Mouse (Mus musculus) CH12.LX (cell line): ENCODE results near the gene Runx2. TPM values are rescaled to one million over a fixed set of nuclear protein-coding genes. Genes with fewer than 3 reads are reported as not detected.
A peak's percentile ranks its signal among the peaks of the same experiment; 100 is the strongest.

ENCODE experiments used
- DNase-seq: peaks from one replicate; pipeline ENCODE4 v3.0.0-alpha.2; 2013; ENCODE audit errors: extremely low read depth
- H3K27ac ChIP-seq: 2 replicates; pipeline ENCODE4 v1.5.1; 2012; ENCODE audit warnings: low read depth, mild to moderate bottlenecking, control low read depth, moderate library complexity; ENCODE audit not compliant: insufficient read depth
- H3K27me3 ChIP-seq: replicated peaks from 2 replicates; pipeline ENCODE3; 2012; ENCODE audit warnings: inconsistent platforms
- H3K36me3 ChIP-seq, 2 experiments: replicated peaks in 1 of 2; 2 replicates each; pipeline versions ENCODE3 to v1.6.1; 2012; ENCODE audit warnings: inconsistent platforms in 1 of 2, low read length in 1 of 2, mild to moderate bottlenecking in 1 of 2, mixed read lengths in 1 of 2, moderate library complexity in 1 of 2; ENCODE audit not compliant: control insufficient read depth in 1 of 2, insufficient read depth in 1 of 2
- H3K4me1 ChIP-seq, 2 experiments: 2 replicates each; pipeline ENCODE4 v1.6.1; 2012; ENCODE audit warnings: inconsistent platforms in 1 of 2, moderate library complexity in 1 of 2; ENCODE audit not compliant: insufficient read depth in 2 of 2, control insufficient read depth in 1 of 2
- H3K4me2 ChIP-seq: 2 replicates; pipeline ENCODE4 v1.6.1; 2012; ENCODE audit warnings: low read depth, mild to moderate bottlenecking, control low read depth; ENCODE audit not compliant: poor library complexity, insufficient read depth, severe bottlenecking
- H3K4me3 ChIP-seq, 3 experiments: fragments of 150-350 bp in 1 of 3; sonication (generic) in 1 of 3; replicated peaks in 1 of 3; 2 replicates each; pipeline versions ENCODE3 to v1.5.1; 2011 to 2012; ENCODE audit warnings: low read depth in 2 of 3, low read length in 2 of 3, mild to moderate bottlenecking in 2 of 3, moderate library complexity in 2 of 3, control low read depth in 1 of 3, improper control_type of control experiment in 1 of 3, inconsistent platforms in 1 of 3, mixed read lengths in 1 of 3; ENCODE audit not compliant: poor library complexity in 1 of 3
- H3K79me2 ChIP-seq: replicated peaks from 2 replicates; pipeline ENCODE4 v1.6.1; 2012; ENCODE audit warnings: mild to moderate bottlenecking, moderate library complexity; ENCODE audit not compliant: control insufficient read depth, poor library complexity, insufficient read depth, severe bottlenecking; ENCODE audit errors: extremely low read depth
- H3K9ac ChIP-seq: 2 replicates; pipeline ENCODE4 v1.6.1; 2012; ENCODE audit warnings: low read depth, mild to moderate bottlenecking, control low read depth, moderate library complexity; ENCODE audit not compliant: insufficient read depth
- H3K9me3 ChIP-seq: replicated peaks from 2 replicates; pipeline ENCODE3; 2012; ENCODE audit warnings: low read length, inconsistent platforms, mixed read lengths
- CHD1 ChIP-seq: IDR thresholded peaks from 2 replicates; pipeline ENCODE4 v1.6.1; 2012; ENCODE audit warnings: low read depth, low read length, improper control_type of control experiment, inconsistent platforms
- CTCF ChIP-seq, 2 experiments: IDR thresholded peaks in 1 of 2; conservative IDR thresholded peaks in 1 of 2; 2 replicates each; pipeline ENCODE4 v1.5.1; 2011 to 2012; ENCODE audit warnings: low read depth in 2 of 2, low read length in 2 of 2, improper control_type of control experiment in 1 of 2, inconsistent platforms in 1 of 2, mild to moderate bottlenecking in 1 of 2, moderate library complexity in 1 of 2
- HCFC1 ChIP-seq: IDR thresholded peaks from 2 replicates; pipeline ENCODE4 v1.6.1; 2012; ENCODE audit warnings: low read depth, mild to moderate bottlenecking, inconsistent platforms, low read length, improper control_type of control experiment
- KAT2A ChIP-seq: IDR thresholded peaks from 2 replicates; pipeline ENCODE4 v1.6.1; 2012; ENCODE audit warnings: low read length, improper control_type of control experiment, inconsistent platforms; ENCODE audit not compliant: insufficient replicate concordance
- MAFK ChIP-seq: IDR thresholded peaks from 2 replicates; pipeline ENCODE4 v1.6.1; 2011; ENCODE audit warnings: low read length, improper control_type of control experiment; ENCODE audit not compliant: insufficient replicate concordance
- MEF2A ChIP-seq: IDR thresholded peaks from 2 replicates; pipeline ENCODE4 v1.6.1; 2014; ENCODE audit warnings: low read depth, mild to moderate bottlenecking, inconsistent platforms, low read length, improper control_type of control experiment, borderline replicate concordance
- MYC ChIP-seq: IDR thresholded peaks from 2 replicates; pipeline ENCODE4 v1.6.1; 2011; ENCODE audit warnings: low read depth, mild to moderate bottlenecking, improper control_type of control experiment, low read length
- POLR2A ChIP-seq: IDR thresholded peaks from 2 replicates; pipeline ENCODE4 v1.6.1; 2011; ENCODE audit warnings: low read depth, mild to moderate bottlenecking, improper control_type of control experiment, low read length
- SMC3 ChIP-seq: IDR thresholded peaks from 2 replicates; pipeline ENCODE4 v1.6.1; 2011; ENCODE audit warnings: low read depth, low read length, improper control_type of control experiment
- UBTF ChIP-seq: IDR thresholded peaks from 2 replicates; pipeline ENCODE4 v1.6.1; 2012; ENCODE audit warnings: low read depth, mild to moderate bottlenecking, inconsistent platforms, low read length, improper control_type of control experiment, moderate library complexity
- USF1 ChIP-seq: IDR thresholded peaks from 2 replicates; pipeline ENCODE4 v1.6.1; 2014; ENCODE audit warnings: low read depth, mild to moderate bottlenecking, inconsistent platforms, low read length, improper control_type of control experiment
- dilution Hi-C: fragments of 300-500 bp; cut with MboI; formaldehyde crosslinking; loops from 2 replicates; pipeline ENCODE4 v1.14.3; 2020; ENCODE audit warnings: low sequenced_read_pairs; ENCODE audit not compliant: extremely low pct_unique_long_range_greater_than_20kb, extremely low pct_ligation_motif_present
- in situ Hi-C: fragments of 300-500 bp; cut with MboI; formaldehyde crosslinking; loops from 3 replicates; pipeline ENCODE4 v1.14.3; 2019; ENCODE audit warnings: low sequenced_read_pairs, low pct_ligation_motif_present, low pct_unique_long_range_greater_than_20kb, mixed read lengths
- polyA plus RNA-seq: library from polyadenylated mRNA; unstranded; fragments of >175 nt; gene quantifications from 2 replicates; pipeline ENCODE4 v1.2.1, GENCODE M21; 2012; ENCODE audit warnings: low read depth; ENCODE audit not compliant: insufficient read length
- total RNA-seq, 2 experiments: library from RNA; depleted of rRNA; stranded (reverse); fragments of 300-350 nt in 1 of 2; fragments of >200 nt in 1 of 2; gene quantifications; 2 replicates each; pipeline ENCODE4 v1.2.3; 2012 to 2014

Gene Runx2
- total and polyA plus RNA-seq, 3 experiments = 0.70 to 1.4 (median 1.1) TPM

GRCm38 (mm10) chr17:44609356-44609755 lies 205.2 kb downstream of the Runx2 start:
- no peaks in the 10 kb centered on the region for H3K36me3 ChIP-seq
- dilution Hi-C loops (no loop called here), in situ Hi-C loops (no loop called here)
- DNase-seq = no peak
- peaks cover 12% of the 10 kb centered on the region for H3K79me2 ChIP-seq
- H3K4me2 ChIP-seq = peak overlapping the region; percentile 9; the same call in 1 of the 2 replicates
- H3K27me3 ChIP-seq = no peaks in the 10 kb centered on the region
- H3K9me3 ChIP-seq = no peaks in the 10 kb centered on the region
- H3K27ac ChIP-seq = peak overlapping the region; percentile 93
- H3K4me3 ChIP-seq = peak overlapping the region in 1 of 3 experiments; percentile 11
- TF ChIP-seq MYC (no peak), CHD1 (0 out of 2 replicates have a peak, but pooled peaks have one; percentile 27)
- peaks cover 16 to 29% of the 10 kb centered on the region in 2 experiments for H3K4me1 ChIP-seq
- peak overlapping the region; percentile 67 for H3K9ac ChIP-seq

- Histone ChIP-seq H3K27me3 (no peaks in the 10 kb centered on the region), H3K9ac (peak overlapping the region; percentile 67), H3K27ac (peak overlapping the region; percentile 93), H3K9me3 (no peaks in the 10 kb centered on the region), H3K4me3 (no peak overlapping the region), H3K4me2 (peak overlapping the region; percentile 9; the same call in 1 of the 2 replicates), H3K4me1 (peaks cover 16 to 29% of the 10 kb centered on the region in 2 experiments), H3K79me2 (peaks cover 12% of the 10 kb centered on the region), H3K36me3 (no peaks in the 10 kb centered on the region)
- dilution Hi-C loops (no loop called here), in situ Hi-C loops (no loop called here)
- DNase-seq = no peak
- 0 out of 2 replicates have a peak, but pooled peaks have one; percentile 31 for TF ChIP-seq CHD1
- no peak for TF ChIP-seq HCFC1
- TF ChIP-seq MYC = no peak
- TF ChIP-seq MEF2A = no peak
- no peak for TF ChIP-seq UBTF
These were observed 205.7 kb downstream of the Runx2 start for GRCm38 (mm10) chr17:44608907-44609306.

- peak overlapping the region; percentile 63 for H3K9ac ChIP-seq
- peak overlapping the region in 2 of 3 experiments; percentile 10 to 12 for H3K4me3 ChIP-seq
- H3K27ac ChIP-seq = peak overlapping the region; percentile 63
- H3K9me3 ChIP-seq = no peaks in the 10 kb centered on the region
- peaks cover under 1% of the 10 kb centered on the region for H3K79me2 ChIP-seq
- no peaks in the 10 kb centered on the region for H3K36me3 ChIP-seq
- peaks cover 14 to 29% of the 10 kb centered on the region in 2 experiments for H3K4me1 ChIP-seq
- DNase-seq = no peak
- in situ Hi-C loops (no loop called here), dilution Hi-C loops (no loop called here)
- TF ChIP-seq KAT2A = no peak
- TF ChIP-seq MAFK = no peak
- no peak for TF ChIP-seq CTCF (conservative IDR thresholded peaks at IDR 0.05 in 1 of 2, IDR thresholded peaks at IDR 0.05 in 1 of 2; ENCODE audit: low read depth in 2 of 2, low read length in 2 of 2)
- TF ChIP-seq UBTF = no peak
- TF ChIP-seq USF1 = no peak
- TF ChIP-seq POLR2A = peak; percentile 23; the same call in 1 of the 2 replicates
- no peak for TF ChIP-seq SMC3
- 0 out of 2 replicates have a peak, but pooled peaks have one; percentile 35 for TF ChIP-seq CHD1
- TF ChIP-seq, all 38 proteins: peak for 2
- Histone ChIP-seq H3K4me2 (peak overlapping the region; percentile 0; the same call in 1 of the 2 replicates), H3K27me3 (no peaks in the 10 kb centered on the region)
These were observed 207.2 kb downstream of the Runx2 start for GRCm38 (mm10) chr17:44607383-44607782.
